Mouse (Mus musculus) bone marrow, adult 2 months (tissue): ENCODE measurements around the gene Hyal3.

Experiments used
- CTCF ChIP-seq: fragments of 200-500 bp; IDR thresholded peaks from 2 replicates; pipeline ENCODE4 v1.5.1; 2011; ENCODE audit warnings: low read length, control low read depth; ENCODE audit not compliant: control insufficient read depth, insufficient read depth
- POLR2A ChIP-seq: fragments of 200-500 bp; IDR thresholded peaks from 2 replicates; pipeline ENCODE4 v1.6.1; 2011; ENCODE audit warnings: low read depth, mild to moderate bottlenecking, control low read depth, low read length, borderline replicate concordance; ENCODE audit not compliant: control insufficient read depth

- TF ChIP-seq POLR2A (no peak), CTCF (no peak)
Measured at GRCm38 (mm10) chr9:107620954-107621353, 40.3 kb downstream of the Hyal3 start.
